Mouse (Mus musculus) cerebellum, adult 2 months (tissue): ENCODE results near the gene Etfdh. TPM values are rescaled to one million over a fixed set of nuclear protein-coding genes. Genes with fewer than 3 reads are reported as not detected.

Experiments used
- DNase-seq, 2 experiments: peaks; one replicate each; pipeline ENCODE4 v3.0.0; 2021
- H3K27ac ChIP-seq: fragments of 200-500 bp; 2 replicates; pipeline ENCODE4 v1.5.1; 2012; ENCODE audit warnings: low read length, control low read depth, inconsistent platforms; ENCODE audit not compliant: insufficient read depth
- H3K27me3 ChIP-seq: fragments of 200-500 bp; 2 replicates; pipeline ENCODE4 v1.6.1; 2012; ENCODE audit warnings: inconsistent platforms, mild to moderate bottlenecking, low read length, moderate library complexity; ENCODE audit not compliant: control insufficient read depth, insufficient read depth
- H3K4me1 ChIP-seq: fragments of 200-500 bp; 2 replicates; pipeline ENCODE4 v1.6.1; 2011; ENCODE audit warnings: low read length; ENCODE audit not compliant: control insufficient read depth, insufficient read depth
- H3K4me3 ChIP-seq: fragments of 200-500 bp; replicated peaks from 2 replicates; pipeline ENCODE3; 2011; ENCODE audit warnings: mild to moderate bottlenecking, low read depth, low read length, control low read depth; ENCODE audit not compliant: insufficient read depth
- CTCF ChIP-seq: fragments of 200-500 bp; IDR thresholded peaks from 2 replicates; pipeline ENCODE4 v1.5.1; 2011; ENCODE audit warnings: low read depth, mild to moderate bottlenecking, control low read depth, low read length, moderate library complexity, borderline replicate concordance; ENCODE audit not compliant: insufficient read depth
- POLR2A ChIP-seq: fragments of 200-500 bp; IDR thresholded peaks from 2 replicates; pipeline ENCODE4 v1.6.1; 2011; ENCODE audit warnings: low read length, control low read depth, borderline replicate concordance; ENCODE audit not compliant: insufficient read depth
- WGBS: fragments of 180-500 bp; shearing (Covaris S2); methylation state at CpG from one replicate; pipeline ENCODE4 v1.1.7; 2018; 5-methylcytosine and 5-hydroxymethylcytosine counted together
- polyA plus RNA-seq: library from polyadenylated mRNA; depleted of rRNA; stranded (reverse); fragments of >200 nt; gene quantifications from 2 replicates; pipeline ENCODE4 v1.2.3, GENCODE M21; 2012; rRNA removed

Etfdh gene
- polyA plus RNA-seq, result 31.6 and 33.0 TPM in 2 replicates

DNA sequence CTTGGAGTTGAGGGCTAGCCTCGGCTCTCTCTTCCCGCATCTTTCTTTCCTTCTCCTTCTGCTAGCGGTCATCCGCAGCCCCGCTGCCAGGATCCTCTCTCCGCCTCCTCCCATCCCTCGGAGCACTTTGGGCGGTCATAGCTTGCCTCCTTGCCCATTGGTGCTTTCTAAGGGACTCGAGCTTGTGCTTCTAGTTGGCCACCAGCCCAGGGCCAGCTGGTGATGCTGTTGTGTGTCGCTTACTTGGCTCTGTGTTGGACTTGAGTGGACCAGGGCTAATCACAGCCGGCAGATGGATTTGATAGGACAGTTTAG, at the start of gene Etfdh:
Gene Etfdh (minus strand): TSS at position 85 of the 315 bp plus-strand sequence.
- peak within 1 kb of the TSS; percentile 9 for H3K27ac ChIP-seq
- WGBS, result 1% methylated on average over 11 of the region's 11 CpGs
- TF ChIP-seq POLR2A, result no peak
- TF ChIP-seq CTCF, result no peak

DNA sequence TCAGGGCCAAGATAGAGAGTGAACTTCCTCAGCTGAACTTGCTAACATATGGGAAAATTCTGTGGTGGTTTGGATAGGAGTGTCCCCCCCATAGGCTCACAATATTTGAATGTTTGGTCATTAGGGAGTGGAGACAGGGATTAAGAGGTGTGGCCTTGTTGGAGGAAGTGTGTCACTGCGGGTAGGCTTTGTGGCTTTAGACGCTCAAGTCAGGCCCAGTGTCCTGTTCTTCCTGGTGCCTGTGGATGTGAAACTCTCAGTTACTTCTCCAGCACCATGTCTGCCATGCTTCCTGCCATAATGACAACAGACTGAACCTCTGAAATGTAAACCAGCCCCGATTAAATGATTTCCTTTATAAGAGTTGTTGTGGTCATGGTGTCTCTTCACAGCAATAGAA, 47.1 kb upstream of the Etfdh start:
- Histone ChIP-seq H3K4me3 (no peak overlapping the region), H3K27me3 (no peaks in the 10 kb centered on the region), H3K27ac (no peak overlapping the region), H3K4me1 (no peaks in the 10 kb centered on the region)
- DNase-seq, result no peak
- TF ChIP-seq POLR2A (no peak), CTCF (no peak)
- WGBS, result 94% methylated on average over 3 of the region's 3 CpGs

More for the DNA sequence above, at the start of gene Etfdh:
- H3K4me3 ChIP-seq, result peak within 1 kb of the TSS; percentile 74
- DNase-seq, result peak; percentile 86 to 92
- H3K27me3 ChIP-seq, result no peaks in the 10 kb centered on the region
- no peaks in the 10 kb centered on the region for H3K4me1 ChIP-seq

DNA sequence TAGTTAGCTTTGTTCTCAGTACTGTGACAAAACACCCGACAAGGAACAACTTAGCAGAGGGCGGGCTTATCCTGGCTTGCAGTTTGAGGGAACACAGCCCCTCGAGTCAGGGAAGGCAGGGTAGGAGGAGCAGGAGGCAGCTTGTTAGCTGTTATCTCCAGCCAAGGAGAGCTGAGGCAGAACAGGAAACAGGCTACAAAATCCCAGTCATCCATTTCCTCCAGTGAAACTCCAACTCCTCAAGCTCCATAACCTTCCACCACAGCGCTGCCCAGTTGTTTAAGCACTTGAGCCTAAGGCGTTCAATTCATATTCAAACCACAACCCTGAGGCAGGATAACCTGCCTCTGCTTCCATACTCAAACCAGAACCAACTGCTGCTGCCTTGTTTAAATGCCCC, 45.3 kb upstream of the Etfdh start:
- TF ChIP-seq POLR2A (no peak), CTCF (no peak)
- H3K4me3 ChIP-seq, result no peak overlapping the region
- no peaks in the 10 kb centered on the region for H3K4me1 ChIP-seq
- H3K27ac ChIP-seq, result no peak overlapping the region
- 85% methylated on average over 5 of the region's 5 CpGs for WGBS
- H3K27me3 ChIP-seq, result no peaks in the 10 kb centered on the region
- DNase-seq, result no peak

DNA sequence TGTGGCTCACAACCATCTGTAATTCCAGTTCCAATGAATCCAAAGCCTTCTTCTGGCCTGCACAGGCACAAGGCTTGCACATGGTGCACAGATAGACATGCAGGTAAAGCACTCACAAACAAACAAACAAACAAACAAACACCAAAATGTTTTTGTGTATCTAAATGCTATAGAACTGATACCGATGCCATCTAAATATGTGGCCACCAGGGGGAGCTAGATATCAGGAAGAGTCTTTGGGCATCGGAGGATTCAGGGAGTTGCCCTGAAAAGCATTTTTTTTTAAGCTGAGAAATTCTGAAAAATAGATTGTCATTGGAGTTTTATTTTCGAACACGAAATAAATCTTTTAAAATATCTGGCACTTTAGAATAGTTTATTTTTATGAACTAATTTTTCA, 43.8 kb upstream of the Etfdh start:
- TF ChIP-seq POLR2A (no peak), CTCF (peak; percentile 60)
- Histone ChIP-seq H3K4me3 (no peak overlapping the region), H3K4me1 (no peaks in the 10 kb centered on the region), H3K27ac (no peak overlapping the region), H3K27me3 (no peaks in the 10 kb centered on the region)
- peak; percentile 46 to 52 for DNase-seq
- 4% methylated on average over 4 of the region's 4 CpGs for WGBS

DNA sequence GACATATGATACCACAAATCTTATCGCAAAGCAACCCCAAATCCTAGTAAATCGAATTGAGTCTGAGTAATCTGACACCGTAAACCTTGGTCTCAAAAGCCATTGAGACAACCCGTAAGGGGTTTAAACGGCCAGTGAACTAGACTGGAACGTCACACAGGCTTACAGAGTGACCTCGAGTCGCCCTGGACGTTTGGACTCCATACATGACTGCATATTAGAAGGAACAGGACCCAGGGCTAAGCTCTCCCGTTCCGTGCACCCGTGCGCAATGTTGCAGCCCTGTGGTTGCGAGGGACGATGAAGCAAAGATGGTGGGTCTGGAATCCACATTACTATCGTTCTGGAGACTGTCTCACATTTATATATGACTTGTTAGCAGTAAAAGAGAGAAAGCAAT, 42.9 kb upstream of the Etfdh start:
- H3K27me3 ChIP-seq, result no peaks in the 10 kb centered on the region
- no peak for DNase-seq
- H3K27ac ChIP-seq, result no peak overlapping the region
- no peak for TF ChIP-seq CTCF
- no peak for TF ChIP-seq POLR2A
- no peaks in the 10 kb centered on the region for H3K4me1 ChIP-seq
- H3K4me3 ChIP-seq, result no peak overlapping the region
- 86% methylated on average over 16 of the region's 16 CpGs for WGBS

DNA sequence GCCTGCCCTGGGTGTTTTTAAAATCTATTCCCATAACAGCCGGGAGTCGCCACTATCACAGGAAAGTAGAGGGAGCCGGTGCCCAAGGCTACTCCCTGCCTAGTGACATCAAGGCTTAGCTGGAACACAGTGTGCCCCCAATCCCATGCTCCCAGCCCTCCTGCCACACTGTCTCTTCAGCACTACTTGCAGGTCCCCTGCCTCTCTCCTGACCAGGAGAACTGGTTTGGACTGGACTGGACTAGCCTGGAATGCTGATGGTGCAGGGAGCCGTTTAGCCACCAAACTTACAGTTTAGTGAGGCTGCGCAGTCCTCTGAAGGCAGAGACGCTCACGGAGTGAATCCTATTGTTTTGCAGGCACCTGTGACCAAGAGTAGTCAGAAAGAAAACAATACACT, 41.3 kb upstream of the Etfdh start:
- DNase-seq, result no peak
- 81% methylated on average over 7 of the region's 7 CpGs for WGBS
- H3K27me3 ChIP-seq, result no peaks in the 10 kb centered on the region
- TF ChIP-seq CTCF (no peak), POLR2A (no peak)
- no peak overlapping the region for H3K4me3 ChIP-seq
- no peak overlapping the region for H3K27ac ChIP-seq
- no peaks in the 10 kb centered on the region for H3K4me1 ChIP-seq

DNA sequence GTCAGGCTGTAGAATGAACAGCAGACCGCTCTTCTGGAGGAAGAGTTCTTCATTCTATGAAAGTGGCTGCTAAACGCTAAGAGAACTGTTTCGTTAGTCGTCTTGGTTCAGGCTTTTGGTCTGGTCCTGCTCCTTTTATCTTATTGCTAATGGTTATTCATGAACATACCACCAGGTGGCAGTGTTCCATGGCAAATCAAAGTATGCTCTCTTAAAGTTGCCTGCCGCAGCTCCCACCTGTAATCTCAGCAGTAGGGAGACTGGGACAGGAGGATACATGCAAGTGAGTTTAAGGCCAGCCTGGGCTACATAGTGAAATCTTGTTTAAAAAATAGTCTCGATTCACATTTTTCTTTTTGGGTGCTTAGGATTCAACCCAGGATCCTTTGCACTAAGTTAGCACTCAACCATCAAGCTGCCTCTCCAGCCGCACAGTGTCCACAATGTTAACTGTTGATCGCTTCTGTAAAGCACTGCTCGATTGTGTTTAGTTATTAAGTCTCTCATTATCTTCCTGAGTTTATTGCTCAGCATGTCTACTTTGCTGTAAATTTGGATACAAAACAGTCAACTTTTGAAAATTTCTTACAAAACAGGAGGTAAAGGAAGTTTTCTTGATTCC, 35.6 kb upstream of the Etfdh start:
- no peak overlapping the region for H3K27ac ChIP-seq
- no peak overlapping the region for H3K4me3 ChIP-seq
- no peaks in the 10 kb centered on the region for H3K27me3 ChIP-seq
- TF ChIP-seq CTCF (peak; percentile 56), POLR2A (no peak)
- WGBS, result 36% methylated on average over 9 of the region's 9 CpGs
- DNase-seq, result peak; percentile 28 to 47
- no peaks in the 10 kb centered on the region for H3K4me1 ChIP-seq

DNA sequence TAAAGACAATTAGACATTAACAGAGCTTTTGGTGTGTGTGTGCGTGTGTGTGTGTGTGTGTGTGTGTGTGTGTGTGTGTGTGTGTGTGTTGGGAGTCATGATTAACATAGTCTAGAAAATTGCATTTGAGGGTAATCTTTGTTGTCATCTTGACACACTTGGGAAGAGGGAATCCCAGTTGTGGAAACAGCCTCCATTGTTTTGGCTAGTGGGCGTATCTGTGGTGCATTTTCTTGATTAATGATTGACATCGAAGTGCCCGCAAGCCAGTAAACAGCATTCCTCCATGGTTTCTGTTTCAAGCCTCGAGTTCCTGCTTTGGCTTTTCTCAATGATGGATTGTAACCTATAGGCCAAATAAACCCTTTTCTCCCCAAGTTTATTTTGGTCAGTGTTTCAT, 27.4 kb upstream of the Etfdh start:
- 61% methylated on average over 5 of the region's 5 CpGs for WGBS
- no peaks in the 10 kb centered on the region for H3K4me1 ChIP-seq
- H3K27me3 ChIP-seq, result no peaks in the 10 kb centered on the region
- DNase-seq, result no peak
- no peak for TF ChIP-seq CTCF
- TF ChIP-seq POLR2A, result no peak
- H3K4me3 ChIP-seq, result no peak overlapping the region
- no peak overlapping the region for H3K27ac ChIP-seq

DNA sequence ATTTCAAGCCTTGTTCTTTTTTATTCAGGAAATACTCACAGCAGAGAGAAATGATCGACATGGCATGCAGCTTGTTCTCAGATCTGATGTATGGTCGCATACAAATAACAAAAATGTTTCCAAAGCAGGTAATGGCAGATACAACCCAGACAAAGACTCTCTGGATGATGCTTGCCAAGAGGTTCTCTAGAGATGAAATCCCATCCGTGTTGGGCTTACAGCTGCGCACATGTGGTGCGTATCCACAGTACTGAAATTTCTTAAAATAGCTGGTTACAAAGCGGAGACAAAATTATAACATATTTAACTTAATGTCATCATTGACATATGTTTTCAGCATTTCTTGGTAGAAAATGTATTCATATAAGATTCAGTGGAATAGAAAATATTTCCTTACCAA, 22.8 kb upstream of the Etfdh start:
- no peak for TF ChIP-seq POLR2A
- TF ChIP-seq CTCF, result no peak
- no peak overlapping the region for H3K4me3 ChIP-seq
- H3K27ac ChIP-seq, result no peak overlapping the region
- 86% methylated on average over 6 of the region's 6 CpGs for WGBS
- no peaks in the 10 kb centered on the region for H3K27me3 ChIP-seq
- no peaks in the 10 kb centered on the region for H3K4me1 ChIP-seq
- DNase-seq, result no peak
